Mouse (Mus musculus): ENCODE measurements around the gene Aebp2. TPM values are rescaled to one million over a fixed set of nuclear protein-coding genes. Genes with fewer than 3 reads are reported as not detected.
A peak's percentile ranks its signal among the peaks of the same experiment; 100 is the strongest.

Aebp2 gene
- polyA plus RNA-seq, 1 experiment from 2014 or later, result 11.7 TPM

GRCm38 (mm10) chr6:140714905-140715365 is 92.5 kb downstream of the Aebp2 start:
- Histone ChIP-seq H3K4me1 (0 out of 2 replicates have a peak, but pooled peaks cover 3% of the 10 kb centered on the region), H3K9ac (no peak overlapping the region), H3K9me3 (replicated peaks) (no peaks in the 10 kb centered on the region; the same call in 1 of the 2 replicates), H3K36me3 (no peaks in the 10 kb centered on the region), H3K27ac (no peak overlapping the region), H3K27me3 (0 out of 2 replicates have a peak, but pooled peaks cover 6% of the 10 kb centered on the region), H3K4me3 (replicated peaks) (no peak overlapping the region), H3K4me2 (peak overlapping the region; percentile 8; the same call in 1 of the 2 replicates)
- WGBS, result 20% methylated on average over 10 of the region's 10 CpGs
- peak; percentile 70 for ATAC-seq (replicated peaks; ENCODE audit: low FRiP score)

GRCm38 (mm10) chr6:140722058-140722457 is 99.6 kb downstream of the Aebp2 start:
- H3K9ac ChIP-seq, result no peak overlapping the region
- H3K4me1 ChIP-seq, result no peaks in the 10 kb centered on the region
- no peak overlapping the region for H3K4me3 ChIP-seq (replicated peaks)
- no peak overlapping the region for H3K4me2 ChIP-seq
- no peak overlapping the region for H3K27ac ChIP-seq
- 65% methylated on average over 10 of the region's 10 CpGs for WGBS
- H3K36me3 ChIP-seq, result no peaks in the 10 kb centered on the region
- H3K27me3 ChIP-seq, result no peaks in the 10 kb centered on the region
- no peak for ATAC-seq (replicated peaks; ENCODE audit: low FRiP score)
- no peaks in the 10 kb centered on the region; the same call in 1 of the 2 replicates for H3K9me3 ChIP-seq (replicated peaks)

Other genes with a start within 250 kb of the Aebp2 start
- gene Plekha5, start 198.6 kb upstream of the Aebp2 start, polyA plus RNA-seq (2015; fragmentation: Nextera tagmentation; extraction: Ambion mirVana), result 48.4 and 50.1 TPM in 2 replicates
- gene Gm11077, start 106.6 kb downstream of the Aebp2 start, polyA plus RNA-seq (2015; fragmentation: Nextera tagmentation; extraction: Ambion mirVana), result not detected in 2 replicates